Mouse (Mus musculus): ENCODE results near the gene Cavin1.

Gene Cavin1

GRCm38 (mm10) chr11:100958613-100959463 lies 11.8 kb downstream of the Cavin1 start:
- in situ Hi-C loops (cut with MboI, MseI) = loop anchor here (5.0 kb wide), 1 partner anchor 67 kb away; no protein-coding TSS in a partner anchor

- in situ Hi-C loops (cut with MboI, MseI) = loop anchor here (5.0 kb wide), 1 partner anchor 66 kb away; no protein-coding TSS in a partner anchor
Observed at GRCm38 (mm10) chr11:100957915-100958469, 12.7 kb downstream of the Cavin1 start.

- in situ Hi-C loops (cut with MboI, MseI) = loop anchor here (5.0 kb wide), 1 partner anchor 65 kb away; no protein-coding TSS in a partner anchor
Observed at GRCm38 (mm10) chr11:100957244-100957643, 13.4 kb downstream of the Cavin1 start.

GRCm38 (mm10) chr11:100949540-100949939 lies 21.1 kb downstream of the Cavin1 start:
- in situ Hi-C loops (cut with MboI, MseI) = no loop called here

GRCm38 (mm10) chr11:100948317-100948716 lies 22.4 kb downstream of the Cavin1 start:
- in situ Hi-C loops (cut with MboI, MseI) = no loop called here

GRCm38 (mm10) chr11:100947548-100947947 lies 23.1 kb downstream of the Cavin1 start:
- in situ Hi-C loops (cut with MboI, MseI) = no loop called here

- in situ Hi-C loops (cut with MboI, MseI) = no loop called here
Observed at GRCm38 (mm10) chr11:100946862-100947261, 23.8 kb downstream of the Cavin1 start.

- in situ Hi-C loops (cut with MboI, MseI) = no loop called here
Observed at GRCm38 (mm10) chr11:100942388-100942787, 28.3 kb downstream of the Cavin1 start.

- in situ Hi-C loops (cut with MboI, MseI) = no loop called here
Observed at GRCm38 (mm10) chr11:100939512-100940151, 31.1 kb downstream of the Cavin1 start, which contains the start of gene Stat3. Gene Stat3, minus strand, starts transcription at chr11:100939540.

GRCm38 (mm10) chr11:100938711-100939511 lies 31.8 kb downstream of the Cavin1 start:
- in situ Hi-C loops (cut with MboI, MseI) = no loop called here

GRCm38 (mm10) chr11:100938112-100938511 lies 32.6 kb downstream of the Cavin1 start:
- in situ Hi-C loops (cut with MboI, MseI) = no loop called here

GRCm38 (mm10) chr11:100937295-100937694 lies 33.4 kb downstream of the Cavin1 start:
- in situ Hi-C loops (cut with MboI, MseI) = no loop called here

- in situ Hi-C loops (cut with MboI, MseI) = no loop called here
Observed at GRCm38 (mm10) chr11:100935373-100936355, 35.0 kb downstream of the Cavin1 start.

- in situ Hi-C loops (cut with MboI, MseI) = no loop called here
Observed at GRCm38 (mm10) chr11:100931254-100931921, 39.3 kb downstream of the Cavin1 start.

- in situ Hi-C loops (cut with MboI, MseI) = no loop called here
Observed at GRCm38 (mm10) chr11:100930611-100931010, 40.1 kb downstream of the Cavin1 start.

GRCm38 (mm10) chr11:100927386-100927785 lies 43.3 kb downstream of the Cavin1 start:
- in situ Hi-C loops (cut with MboI, MseI) = loop anchor here in 1 of 2 experiments (10.0 kb wide), 1 partner anchor 683 kb away; the partner anchor contains the start of gene Krt16

GRCm38 (mm10) chr11:100924386-100924919 lies 46.2 kb downstream of the Cavin1 start:
- in situ Hi-C loops (cut with MboI, MseI) = loop anchor here in 1 of 2 experiments (10.0 kb wide), 1 partner anchor 680 kb away; the partner anchor contains the start of gene Krt16

GRCm38 (mm10) chr11:100920887-100921624 lies 49.6 kb downstream of the Cavin1 start:
- in situ Hi-C loops (cut with MboI, MseI) = loop anchor here in 1 of 2 experiments (10.0 kb wide), 1 partner anchor 676 kb away; the partner anchor contains the start of gene Krt16
